Mouse (Mus musculus) liver (tissue): ENCODE results near the gene N4bp3.

Experiments used
- DNase-seq: peaks from one replicate; pipeline ENCODE4 v3.0.0-alpha.2; 2020; ENCODE audit warnings: mixed read lengths

N4bp3 gene

GRCm38 (mm10) chr11:51593849-51594248 is 56.8 kb downstream of the N4bp3 start:
- DNase-seq = no peak

DNA sequence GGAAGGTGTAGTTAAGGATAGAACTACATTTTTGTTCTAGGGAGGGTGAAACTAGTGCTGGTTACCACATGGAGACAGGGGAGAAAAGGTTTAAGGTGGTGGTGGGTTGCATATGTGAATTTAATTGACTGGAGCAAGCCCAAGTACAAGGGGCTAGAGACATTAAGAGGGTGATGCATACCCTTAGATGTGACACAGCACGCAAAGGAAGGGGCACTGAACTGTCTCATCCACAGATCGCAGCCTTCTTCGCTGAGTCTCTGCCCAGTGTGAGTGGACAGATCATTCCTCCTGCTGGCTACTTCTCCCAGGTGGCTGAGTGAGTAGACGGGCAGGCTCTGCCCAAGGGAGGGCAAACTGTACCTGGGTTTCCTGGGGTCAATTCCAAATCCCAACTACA is 57.3 kb downstream of the N4bp3 start:
- DNase-seq = no peak
